ENCODE assay signal across 11 mouse cellular contexts in genomic region chr14:77195314-77196020, GRCm38 (mm10). TPM values are rescaled to one million over a fixed set of nuclear protein-coding genes. Genes with fewer than 3 reads are reported as not detected.
DNase-seq lines count a peak whose midpoint lies in the region; ATAC-seq lines count a peak whose summit lies in the region.
"Had no signal": no experiment of that assay in that cellular context is flagged by ENCODE, and none has a peak within 500 bp of the region (broad histone marks: within the 10 kb centered on the region; RNA-seq: fewer than 3 reads in every experiment).

No protein-coding gene starts in this region.

- DNase-seq in 3T3-L1 (ENCODE audit: low read depth, low spot score) (peak; percentile 16), ES-CJ7 (ENCODE audit: low read depth, low spot score) (peak; percentile 50)
- peak; percentile 77 for DNase-seq in embryonic facial prominence, embryonic 11.5 days (ENCODE audit: low spot score)
- DNase-seq in limb, embryonic 10.5 days (ENCODE audit: low spot score): peak; percentile 54
- no peak for DNase-seq in cerebellum, postnatal 25 days
- no peak for DNase-seq in urinary bladder, postnatal 10 days (ENCODE audit: low spot score)
- no peak for DNase-seq in left cerebral cortex, adult 18-20 months (ENCODE audit: low spot score in 2 of 2)
- DNase-seq: liver had no signal

- H3K4me1 ChIP-seq in embryonic facial prominence, embryonic 11.5 days (ENCODE audit: control insufficient read depth, insufficient read depth, low read length): no peaks in the 10 kb centered on the region
- H3K4me1 ChIP-seq in limb, embryonic 10.5 days: peaks cover 7% of the 10 kb centered on the region
- H3K4me1 ChIP-seq: intestine, embryonic 15.5 days; megakaryocyte, embryonic 14.5 days had no signal

- H3K27me3 ChIP-seq in embryonic facial prominence, embryonic 11.5 days (ENCODE audit: control insufficient read depth, insufficient read depth, low read length): no peaks in the 10 kb centered on the region
- no peaks in the 10 kb centered on the region for H3K27me3 ChIP-seq in limb, embryonic 10.5 days (ENCODE audit: low read depth, poor library complexity, severe bottlenecking)
- H3K27me3 ChIP-seq: embryonic facial prominence, embryonic 13.5 days; intestine, embryonic 15.5 days; megakaryocyte, embryonic 14.5 days had no signal

- H3K27ac ChIP-seq in embryonic facial prominence, embryonic 11.5 days (replicated peaks; ENCODE audit: low read depth, low read length): no peak overlapping the region
- H3K27ac ChIP-seq in limb, embryonic 10.5 days: no peak overlapping the region
- H3K27ac ChIP-seq: embryonic facial prominence, embryonic 13.5 days; intestine, embryonic 15.5 days had no signal

- H3K9ac ChIP-seq in embryonic facial prominence, embryonic 11.5 days (replicated peaks; ENCODE audit: low read length): no peak overlapping the region
- H3K9ac ChIP-seq: embryonic facial prominence, embryonic 13.5 days; intestine, embryonic 15.5 days had no signal

- ATAC-seq in embryonic facial prominence, embryonic 11.5 days (replicated peaks; ENCODE audit: insufficient number of reproducible peaks, low FRiP score, low TSS enrichment, low read depth): no peak
- ATAC-seq: intestine, embryonic 15.5 days had no signal

- H3K36me3 ChIP-seq in embryonic facial prominence, embryonic 11.5 days (replicated peaks; ENCODE audit: control insufficient read depth, insufficient read depth, low read depth, low read length): no peaks in the 10 kb centered on the region
- H3K36me3 ChIP-seq in limb, embryonic 10.5 days: no peaks in the 10 kb centered on the region
- H3K36me3 ChIP-seq: embryonic facial prominence, embryonic 13.5 days; intestine, embryonic 15.5 days had no signal

- WGBS in embryonic facial prominence, embryonic 11.5 days: 58% methylated on average over 18 of the region's 18 CpGs
- WGBS in limb, embryonic 10.5 days: 60% methylated on average over 18 of the region's 18 CpGs

- H3K4me3 ChIP-seq in embryonic facial prominence, embryonic 11.5 days (ENCODE audit: low read depth, low read length): no peak overlapping the region
- no peak overlapping the region for H3K4me3 ChIP-seq in limb, embryonic 10.5 days
- H3K4me3 ChIP-seq: embryonic facial prominence, embryonic 13.5 days; intestine, embryonic 15.5 days; megakaryocyte, embryonic 14.5 days had no signal

- no peaks in the 10 kb centered on the region for H3K9me3 ChIP-seq in embryonic facial prominence, embryonic 11.5 days (replicated peaks; ENCODE audit: control insufficient read depth, low read length)
- H3K9me3 ChIP-seq in limb, embryonic 10.5 days (replicated peaks): no peaks in the 10 kb centered on the region
- H3K9me3 ChIP-seq: embryonic facial prominence, embryonic 13.5 days; intestine, embryonic 15.5 days; megakaryocyte, embryonic 14.5 days had no signal

- no peak overlapping the region for H3K4me2 ChIP-seq in embryonic facial prominence, embryonic 11.5 days (ENCODE audit: low read depth, low read length)
- H3K4me2 ChIP-seq: embryonic facial prominence, embryonic 13.5 days; intestine, embryonic 15.5 days had no signal

RNA-seq across cellular contexts. Expression of gene Enox1, which starts 38.9 kb away (rescaled TPM):
- polyA plus RNA-seq in embryonic facial prominence, embryonic 11.5 days (2014; fragmentation: Nextera tagmentation; extraction: Ambion mirVana): 9.6 and 11.5 TPM in 2 replicates
- polyA plus RNA-seq in limb, embryonic 10.5 days (2016; fragmentation: Nextera tagmentation; extraction: Ambion mirVana): 5.6 and 7.0 TPM in 2 replicates
- 10 to 100 TPM; 43.8 to 44.9 TPM for total RNA-seq in left cerebral cortex, adult 18-20 months (2021)

Comparison
In these comparisons a context has a peak if more than half of its experiments do, and no peak if none do; other contexts are left out.
1. DNase-seq: peak in 3T3-L1 (single experiment), ES-CJ7 (single experiment), embryonic facial prominence, embryonic 11.5 days (single experiment) and limb, embryonic 10.5 days (single experiment); none in cerebellum, postnatal 25 days (0 of 2), urinary bladder, postnatal 10 days (single experiment) and left cerebral cortex, adult 18-20 months (0 of 2).